Mouse (Mus musculus) testis, adult 2 months (tissue): ENCODE results near the gene Znrf2. TPM values are rescaled to one million over a fixed set of nuclear protein-coding genes. Genes with fewer than 3 reads are reported as not detected.

ENCODE experiments used
- H3K27ac ChIP-seq: fragments of 200-500 bp; 2 replicates; pipeline ENCODE4 v1.5.1; 2012; ENCODE audit warnings: low read depth, low read length; ENCODE audit not compliant: control insufficient read depth, insufficient read depth
- H3K27me3 ChIP-seq: fragments of 200-500 bp; 2 replicates; pipeline ENCODE4 v1.6.1; 2012; ENCODE audit warnings: mild to moderate bottlenecking, low read length, moderate library complexity; ENCODE audit not compliant: control insufficient read depth, insufficient read depth
- H3K36me3 ChIP-seq: fragments of 200-500 bp; 2 replicates; pipeline ENCODE4 v1.6.1; 2012; ENCODE audit warnings: mild to moderate bottlenecking, low read length; ENCODE audit not compliant: control insufficient read depth, insufficient read depth
- H3K4me1 ChIP-seq: fragments of 200-500 bp; 2 replicates; pipeline ENCODE4 v1.6.1; 2012; ENCODE audit warnings: low read length; ENCODE audit not compliant: control insufficient read depth, insufficient read depth
- H3K4me3 ChIP-seq: fragments of 200-500 bp; 2 replicates; pipeline ENCODE4 v1.5.1; 2012; ENCODE audit warnings: low read depth, mild to moderate bottlenecking, low read length, moderate library complexity, mixed read lengths; ENCODE audit not compliant: control insufficient read depth
- CTCF ChIP-seq: fragments of 200-500 bp; IDR thresholded peaks from 2 replicates; pipeline ENCODE4 v1.5.1; 2012; ENCODE audit warnings: low read depth, mild to moderate bottlenecking, inconsistent platforms, low read length, moderate library complexity; ENCODE audit not compliant: control insufficient read depth, insufficient read depth, insufficient replicate concordance
- POLR2A ChIP-seq: fragments of 200-500 bp; IDR thresholded peaks from 2 replicates; pipeline ENCODE4 v1.6.1; 2012; ENCODE audit warnings: low read depth, mild to moderate bottlenecking, inconsistent platforms, low read length, moderate library complexity; ENCODE audit not compliant: control insufficient read depth
- polyA plus RNA-seq: library from polyadenylated mRNA; depleted of rRNA; stranded (reverse); fragments of >200 nt; gene quantifications from 2 replicates; pipeline ENCODE4 v1.2.3, GENCODE M21; 2012

Znrf2 gene
- polyA plus RNA-seq, 1 experiment = 17.6 TPM

DNA sequence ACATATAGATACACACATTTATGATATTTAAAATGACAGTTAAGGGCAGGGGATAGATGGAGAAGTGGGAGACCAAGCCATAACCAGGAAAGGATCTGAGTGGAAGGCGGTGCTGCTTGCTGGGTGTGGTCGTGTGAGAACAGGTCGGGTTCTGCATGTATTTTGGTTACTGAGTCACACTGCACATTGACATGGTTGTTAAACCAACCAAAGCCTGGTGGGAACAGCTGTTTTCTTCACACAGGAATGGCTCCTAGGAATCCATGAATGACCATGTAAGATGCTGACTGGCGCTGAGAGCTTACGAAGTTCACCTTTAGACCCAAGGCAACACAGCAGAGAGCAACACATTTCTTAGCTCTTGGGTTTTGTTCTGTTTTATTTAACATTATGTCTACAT lies 36.7 kb upstream of the Znrf2 start:
- Histone ChIP-seq H3K27me3 (no peaks in the 10 kb centered on the region), H3K4me1 (no peaks in the 10 kb centered on the region), H3K4me3 (no peak overlapping the region), H3K27ac (no peak overlapping the region), H3K36me3 (no peaks in the 10 kb centered on the region)
- TF ChIP-seq POLR2A = no peak
- no peak for TF ChIP-seq CTCF

DNA sequence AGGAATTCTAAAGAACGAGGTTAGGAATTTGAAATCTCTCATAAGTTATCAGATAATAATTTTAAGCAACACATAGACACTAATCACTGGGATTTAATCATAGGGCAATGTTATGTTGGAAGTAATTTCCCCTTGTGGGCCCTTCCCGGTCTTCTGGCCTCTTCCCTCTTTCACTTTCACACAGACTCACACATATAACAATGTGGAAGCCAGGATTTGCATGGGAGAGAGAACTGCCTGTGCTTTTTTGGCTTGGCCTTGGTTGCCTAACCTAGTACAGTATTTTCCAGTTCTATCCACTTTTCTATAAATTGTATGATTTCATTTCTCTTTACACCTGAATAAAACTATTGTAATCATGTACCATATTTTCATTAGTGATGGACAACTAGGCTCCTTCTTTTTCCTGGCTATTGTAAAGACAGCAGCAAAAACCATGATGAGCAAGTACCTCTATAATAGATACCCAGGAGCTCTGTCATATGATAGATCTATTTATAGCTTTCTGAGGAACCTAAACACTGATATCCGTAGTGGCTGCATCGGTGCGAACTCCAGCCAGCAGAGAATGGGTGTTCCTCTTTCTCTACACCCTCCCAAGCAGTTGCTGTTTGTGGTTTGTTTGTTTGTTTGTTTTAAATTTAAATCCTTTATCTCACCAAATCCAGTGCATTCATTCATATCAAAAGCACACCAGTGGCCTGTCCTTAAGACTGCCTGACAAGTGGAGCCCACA lies 36.0 kb upstream of the Znrf2 start:
- Histone ChIP-seq H3K36me3 (no peaks in the 10 kb centered on the region), H3K27me3 (no peaks in the 10 kb centered on the region), H3K4me3 (no peak overlapping the region), H3K4me1 (no peaks in the 10 kb centered on the region), H3K27ac (no peak overlapping the region)
- no peak for TF ChIP-seq CTCF
- TF ChIP-seq POLR2A = no peak

DNA sequence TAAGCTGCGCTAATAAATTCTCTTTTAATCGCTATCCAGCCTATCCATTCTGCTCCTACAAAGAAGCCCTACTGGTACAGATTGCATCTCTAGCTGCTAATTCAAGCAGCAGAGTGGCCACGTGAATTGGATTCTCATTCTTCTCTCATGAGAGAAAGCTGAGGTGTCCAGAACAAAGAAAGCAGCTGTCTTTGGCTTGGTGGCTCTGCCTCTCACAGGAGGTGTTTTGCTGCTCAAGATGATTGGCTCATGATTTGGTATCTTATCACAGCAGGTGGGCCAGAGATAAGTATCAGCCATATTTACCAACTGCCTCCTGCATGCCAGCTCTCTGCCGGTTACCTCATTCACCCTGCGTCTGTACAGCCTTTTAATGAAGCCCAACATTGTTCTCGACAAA lies 34.8 kb upstream of the Znrf2 start:
- Histone ChIP-seq H3K27ac (no peak overlapping the region), H3K4me3 (no peak overlapping the region), H3K27me3 (no peaks in the 10 kb centered on the region), H3K36me3 (no peaks in the 10 kb centered on the region), H3K4me1 (no peaks in the 10 kb centered on the region)
- TF ChIP-seq CTCF = no peak
- TF ChIP-seq POLR2A = no peak

DNA sequence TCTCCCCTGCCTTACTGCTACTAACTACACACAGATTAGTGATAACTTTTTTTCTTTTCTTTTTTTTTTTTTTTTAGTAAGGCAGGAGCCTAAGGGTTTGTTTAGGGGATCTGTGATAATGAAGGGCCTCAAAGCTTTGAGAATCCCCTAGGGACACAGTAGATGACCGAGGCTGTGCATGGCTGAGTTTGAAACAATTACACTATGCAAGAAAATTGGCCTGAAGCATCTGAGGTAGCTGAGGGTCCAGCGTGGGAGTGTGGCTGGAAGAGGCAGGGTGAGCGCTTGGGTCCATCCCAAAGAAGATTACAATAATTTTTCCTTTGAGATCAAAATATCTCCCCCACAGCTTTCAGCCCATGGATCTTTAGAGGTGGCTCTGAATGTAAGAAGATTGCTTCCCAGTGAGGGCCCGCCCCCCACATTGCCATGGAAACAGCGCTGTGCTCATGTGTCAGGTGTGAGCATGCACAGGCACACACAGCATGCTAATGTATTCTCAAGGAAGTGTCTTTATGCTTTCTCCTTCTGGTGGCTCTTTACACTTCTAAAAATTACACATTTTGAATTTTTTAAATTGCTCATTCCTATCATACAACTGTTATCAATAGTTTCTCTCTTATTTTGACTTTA lies 31.5 kb upstream of the Znrf2 start:
- no peak for TF ChIP-seq POLR2A
- TF ChIP-seq CTCF = no peak
- Histone ChIP-seq H3K27ac (no peak overlapping the region), H3K27me3 (no peaks in the 10 kb centered on the region), H3K4me1 (no peaks in the 10 kb centered on the region), H3K4me3 (no peak overlapping the region), H3K36me3 (no peaks in the 10 kb centered on the region)

DNA sequence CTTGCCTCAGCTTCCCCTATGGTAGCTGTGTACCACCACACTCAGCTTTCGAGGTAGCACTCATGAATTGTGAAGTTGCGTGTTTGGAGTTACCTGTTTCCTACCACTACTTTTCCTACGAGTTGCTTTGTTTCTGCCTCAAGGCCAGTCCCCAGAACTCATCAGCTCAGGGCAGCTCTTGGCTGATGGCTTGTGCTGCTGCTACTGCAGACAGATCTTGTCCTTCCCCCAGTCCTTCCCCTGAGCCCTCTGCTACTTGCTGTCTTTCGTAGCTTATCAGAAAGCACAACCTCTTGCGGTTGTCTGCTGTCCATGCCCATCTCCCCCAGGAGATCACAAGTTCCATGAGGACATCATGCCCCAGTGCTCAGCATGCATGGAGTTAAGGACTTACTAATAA lies 29.9 kb upstream of the Znrf2 start:
- H3K4me1 ChIP-seq = no peaks in the 10 kb centered on the region
- no peak overlapping the region for H3K27ac ChIP-seq
- H3K27me3 ChIP-seq = no peaks in the 10 kb centered on the region
- H3K36me3 ChIP-seq = no peaks in the 10 kb centered on the region
- H3K4me3 ChIP-seq = no peak overlapping the region
- no peak for TF ChIP-seq CTCF
- no peak for TF ChIP-seq POLR2A

DNA sequence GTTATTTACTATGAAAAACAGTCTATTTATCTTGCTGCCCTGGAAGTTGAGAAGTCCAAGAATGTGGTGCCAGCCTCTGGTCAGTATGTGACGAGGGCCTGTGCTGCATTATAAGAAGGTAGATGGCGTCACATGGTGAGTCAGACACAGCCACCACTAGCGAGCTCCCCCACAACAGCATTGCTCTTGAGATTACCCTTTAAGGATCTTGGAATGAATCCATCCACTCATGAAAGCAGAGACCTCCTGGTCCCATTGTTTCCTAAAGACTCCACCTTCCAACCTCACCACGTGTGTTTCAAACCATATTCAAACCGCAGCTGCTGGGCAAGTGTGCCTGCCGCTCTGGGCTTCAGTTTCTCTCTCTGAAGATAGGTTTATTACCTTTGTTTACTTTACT lies 28.2 kb upstream of the Znrf2 start:
- Histone ChIP-seq H3K4me1 (no peaks in the 10 kb centered on the region), H3K36me3 (no peaks in the 10 kb centered on the region), H3K27me3 (no peaks in the 10 kb centered on the region), H3K27ac (no peak overlapping the region), H3K4me3 (no peak overlapping the region)
- TF ChIP-seq POLR2A (no peak), CTCF (no peak)

DNA sequence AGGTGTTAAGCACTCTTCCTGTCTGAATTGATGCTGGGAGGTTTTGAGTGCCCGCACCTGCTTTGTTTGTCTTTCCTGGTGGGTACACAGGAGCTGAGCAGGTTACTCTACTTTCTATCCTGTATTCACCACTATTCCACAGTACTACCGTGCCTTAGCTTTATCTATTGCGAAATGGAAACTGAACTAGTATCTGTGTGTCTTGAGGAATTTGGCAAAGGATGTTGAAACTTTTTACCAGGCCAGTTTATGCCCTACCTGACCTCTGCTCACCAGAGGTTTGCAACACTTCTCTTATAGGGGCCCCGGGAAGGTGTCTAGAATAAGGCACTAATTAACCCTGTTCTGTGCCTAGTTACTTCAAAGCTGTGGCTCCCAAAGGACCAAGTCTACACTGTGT lies 27.6 kb upstream of the Znrf2 start:
- Histone ChIP-seq H3K4me3 (no peak overlapping the region), H3K4me1 (no peaks in the 10 kb centered on the region), H3K36me3 (no peaks in the 10 kb centered on the region), H3K27me3 (no peaks in the 10 kb centered on the region), H3K27ac (no peak overlapping the region)
- TF ChIP-seq CTCF = no peak
- TF ChIP-seq POLR2A = no peak

DNA sequence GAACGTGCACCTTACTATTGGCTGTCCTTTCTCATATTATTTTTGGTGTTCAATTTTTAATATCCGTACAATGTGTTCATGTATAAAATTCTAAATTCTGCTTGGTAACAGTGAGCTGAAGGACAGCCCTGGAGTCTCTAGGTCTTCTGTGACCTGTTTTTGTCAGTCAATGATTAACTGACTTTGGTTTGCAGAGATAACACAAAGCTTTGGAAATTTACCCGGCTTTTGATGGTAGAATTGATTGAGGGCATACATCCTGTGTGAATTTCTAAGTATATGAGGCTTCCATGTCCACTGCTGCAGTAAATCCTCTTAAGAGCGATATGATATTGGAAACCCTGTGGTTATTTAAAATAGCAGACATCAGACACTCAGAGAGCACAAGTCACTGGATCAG lies 26.6 kb upstream of the Znrf2 start:
- Histone ChIP-seq H3K27ac (no peak overlapping the region), H3K4me3 (no peak overlapping the region), H3K27me3 (no peaks in the 10 kb centered on the region), H3K4me1 (no peaks in the 10 kb centered on the region), H3K36me3 (no peaks in the 10 kb centered on the region)
- TF ChIP-seq POLR2A = no peak
